Mouse (Mus musculus) G1E (cell line): ENCODE data around the gene Ppp2r5c. TPM values are rescaled to one million over a fixed set of nuclear protein-coding genes. Genes with fewer than 3 reads are reported as not detected.

Source experiments
- ATAC-seq: 2 replicates; pipeline ENCODE4 v1.8.0; 2016; ENCODE audit warnings: mild to moderate bottlenecking; ENCODE audit not compliant: insufficient number of reproducible peaks, poor library complexity, low FRiP score, severe bottlenecking; ENCODE audit errors: extremely low read depth
- DNase-seq: peaks from one replicate; pipeline ENCODE4 v3.0.0; 2012; ENCODE audit warnings: low spot score
- H3K27me3 ChIP-seq: 2 replicates; pipeline ENCODE4 v1.6.1; 2012; ENCODE audit warnings: mild to moderate bottlenecking, low read length, inconsistent platforms; ENCODE audit not compliant: insufficient read depth
- H3K36me3 ChIP-seq: replicated peaks from 2 replicates; pipeline ENCODE3; 2012; ENCODE audit warnings: mild to moderate bottlenecking, inconsistent platforms
- H3K4me1 ChIP-seq: 2 replicates; pipeline ENCODE4 v1.6.1; 2012; ENCODE audit warnings: low read depth, low read length, inconsistent platforms, mixed read lengths; ENCODE audit not compliant: insufficient read depth
- H3K4me3 ChIP-seq: 2 replicates; pipeline ENCODE4 v1.5.1; 2012; ENCODE audit warnings: low read depth, mild to moderate bottlenecking, inconsistent platforms, low read length, moderate library complexity, mixed read lengths
- H3K9me3 ChIP-seq: replicated peaks from 2 replicates; pipeline ENCODE4 v1.6.1; 2012; ENCODE audit warnings: inconsistent platforms
- CTCF ChIP-seq: IDR thresholded peaks from 2 replicates; pipeline ENCODE4 v1.5.1; 2012; ENCODE audit warnings: low read depth, low read length, inconsistent platforms, mixed read lengths
- GATA1 ChIP-seq: IDR thresholded peaks from 2 replicates; pipeline ENCODE4 v1.6.1; 2012; ENCODE audit warnings: borderline replicate concordance, low read length, inconsistent platforms, mixed read lengths
- GATA2 ChIP-seq: IDR thresholded peaks from 2 replicates; pipeline ENCODE4 v1.6.1; 2012; ENCODE audit warnings: low read depth, low read length, inconsistent platforms, borderline replicate concordance
- POLR2AphosphoS5 ChIP-seq: IDR thresholded peaks from 2 replicates; pipeline ENCODE4 v1.6.1; 2012; ENCODE audit warnings: low read depth, low read length, inconsistent platforms; ENCODE audit not compliant: insufficient replicate concordance
- TAL1 ChIP-seq: conservative IDR thresholded peaks from 2 replicates; pipeline ENCODE4 v1.6.1; 2012; ENCODE audit warnings: low read depth, low read length, inconsistent platforms, mixed read lengths
- polyA plus RNA-seq: library from polyadenylated mRNA; stranded (reverse); fragments of >175 nt; gene quantifications from 2 replicates; pipeline ENCODE4 v1.2.3, GENCODE M21; 2012
- total RNA-seq, 2 experiments: library from RNA; stranded (forward) in 1 of 2; stranded (reverse) in 1 of 2; fragments of 200-1000 nt in 1 of 2; fragments of >200 nt in 1 of 2; fragmentation: Nextera tagmentation in 1 of 2; gene quantifications; 2 replicates each; pipeline ENCODE4 v1.2.3; 2014 to 2017

Ppp2r5c gene
- total and polyA plus RNA-seq, 3 experiments, result 30.6 to 282 (median 192) TPM

DNA sequence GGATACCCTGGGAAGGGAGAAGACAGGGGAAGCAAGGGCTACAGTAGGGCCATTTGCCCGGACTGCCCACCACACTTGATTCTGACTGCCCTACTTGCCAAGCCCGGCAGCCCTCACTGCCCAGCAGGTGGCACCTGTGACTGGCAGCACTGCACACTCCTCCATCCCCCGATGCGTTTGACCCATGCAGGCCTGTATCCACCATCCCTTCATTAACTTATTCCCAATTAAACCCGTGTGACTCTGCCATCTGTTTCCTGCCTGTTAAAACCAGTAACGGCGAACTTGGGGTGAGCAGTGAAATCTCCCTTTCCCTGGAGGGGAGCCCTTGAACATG, 9.6 kb upstream of the Ppp2r5c start:
- H3K27me3 ChIP-seq, result peaks cover 26% of the 10 kb centered on the region
- DNase-seq (no peak), ATAC-seq (no peak)
- H3K9me3 ChIP-seq, result peaks cover 12% of the 10 kb centered on the region
- no peak for TF ChIP-seq CTCF
- TF ChIP-seq GATA1, result no peak
- no peak for TF ChIP-seq POLR2AphosphoS5
- no peak for TF ChIP-seq TAL1
- TF ChIP-seq GATA2, result no peak
- H3K36me3 ChIP-seq, result no peaks in the 10 kb centered on the region
- H3K4me1 ChIP-seq, result peaks cover 3% of the 10 kb centered on the region
- H3K4me3 ChIP-seq, result no peak overlapping the region

DNA sequence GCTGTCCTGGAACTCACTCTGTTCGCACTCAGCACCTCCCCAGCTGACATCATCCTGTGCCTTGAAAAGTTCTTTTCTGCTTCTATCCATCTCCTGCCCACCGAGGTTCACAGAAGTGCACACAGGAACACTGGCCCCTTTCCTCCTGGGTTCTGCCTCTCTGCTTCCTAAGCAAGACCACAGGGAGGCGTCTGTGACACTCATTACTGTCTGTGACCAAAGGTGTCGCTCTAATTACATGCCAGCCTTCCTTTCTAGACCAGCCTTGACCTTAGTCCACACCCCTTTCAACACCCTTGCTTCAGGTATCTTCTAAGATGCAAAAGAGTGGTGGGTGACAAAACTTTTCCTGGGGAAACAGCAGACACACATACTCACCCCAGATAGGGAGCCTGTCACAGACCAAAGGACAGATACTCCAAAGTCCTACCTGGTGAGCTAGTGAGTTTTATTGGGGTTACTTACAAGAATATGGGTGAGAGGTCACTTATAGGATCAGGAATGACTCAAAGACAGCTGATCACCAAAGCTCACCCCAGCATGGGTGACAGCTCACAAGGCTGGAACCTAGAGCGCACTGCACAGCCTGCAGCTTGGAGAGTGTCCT, 8.4 kb upstream of the Ppp2r5c start:
- Histone ChIP-seq H3K4me3 (no peak overlapping the region), H3K9me3 (peaks cover 12% of the 10 kb centered on the region)
- peak; percentile 28; the same call in 1 of the 2 replicates for ATAC-seq

DNA sequence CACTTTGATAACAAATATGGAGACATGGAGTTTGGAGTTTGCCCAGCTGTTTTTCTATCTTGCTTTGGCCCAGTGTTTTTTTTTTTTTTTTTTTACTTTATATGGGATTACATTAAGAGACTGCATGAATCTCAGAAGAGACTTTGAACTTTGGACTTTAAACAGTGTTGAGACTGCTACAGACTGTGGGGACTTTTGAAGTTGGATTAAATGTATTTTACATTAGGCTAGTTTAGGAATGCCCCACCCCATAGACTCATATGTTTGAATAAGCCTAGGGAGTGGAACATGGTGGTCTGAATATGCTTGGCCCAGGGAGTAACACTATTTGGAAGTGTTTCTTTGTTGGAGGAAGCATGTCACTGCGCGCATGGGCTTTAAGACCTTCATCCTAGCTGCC, 4.7 kb upstream of the Ppp2r5c start:
- H3K4me1 ChIP-seq, result peaks cover 12% of the 10 kb centered on the region
- DNase-seq (no peak), ATAC-seq (no peak)
- H3K36me3 ChIP-seq, result no peaks in the 10 kb centered on the region
- H3K9me3 ChIP-seq, result peaks cover 12% of the 10 kb centered on the region
- TF ChIP-seq TAL1, result no peak
- TF ChIP-seq GATA2, result no peak
- peaks cover 32% of the 10 kb centered on the region for H3K27me3 ChIP-seq
- H3K4me3 ChIP-seq, result no peak overlapping the region

More for the DNA sequence above, 8.4 kb upstream of the Ppp2r5c start:
- Histone ChIP-seq H3K27me3 (peaks cover 32% of the 10 kb centered on the region), H3K4me1 (peaks cover 3% of the 10 kb centered on the region), H3K36me3 (no peaks in the 10 kb centered on the region)
- TF ChIP-seq GATA1, result no peak
- peak; percentile 23 for TF ChIP-seq CTCF
- no peak for DNase-seq

DNA sequence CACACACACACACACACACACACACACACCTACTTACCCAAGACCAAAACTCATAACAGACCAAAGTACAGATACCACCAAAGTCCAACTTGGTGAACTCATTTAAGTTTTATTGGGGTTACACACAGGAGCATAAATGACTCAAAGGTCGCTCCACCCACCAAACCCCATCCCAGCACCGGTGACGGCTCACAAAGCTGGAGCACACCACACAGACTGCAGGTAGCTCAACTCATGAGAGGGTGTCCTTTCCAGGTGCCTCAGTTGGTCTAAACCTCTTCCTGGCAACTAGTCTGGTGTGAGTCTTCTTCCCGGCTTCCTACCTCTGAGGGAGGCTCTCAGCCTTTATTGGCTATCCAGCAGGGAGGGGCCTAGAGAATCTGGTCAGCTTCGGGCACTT, 2.4 kb upstream of the Ppp2r5c start:
- H3K27me3 ChIP-seq, result peaks cover 25% of the 10 kb centered on the region

DNA sequence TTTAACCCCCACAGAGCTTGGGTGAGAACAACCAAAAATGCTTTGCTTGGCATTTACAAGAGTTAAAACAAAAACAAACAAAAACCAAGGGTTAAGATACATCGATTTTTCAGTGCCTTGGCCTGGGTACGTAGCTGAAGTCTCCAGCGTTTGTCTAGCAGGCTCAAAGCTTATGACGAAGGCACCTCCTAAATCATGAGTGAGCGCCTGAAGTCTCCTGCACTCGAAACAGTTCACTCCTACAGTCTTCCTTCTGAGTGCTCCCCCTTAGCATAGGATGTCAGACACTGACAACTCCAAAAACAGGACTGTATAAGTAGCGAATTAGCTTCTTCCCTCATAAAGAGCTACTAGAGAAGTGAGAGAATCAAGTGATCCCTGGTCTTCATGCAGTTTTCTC, 1.1 kb upstream of the Ppp2r5c start:
- H3K4me3 ChIP-seq, result peak overlapping the region; percentile 82; the same call in 1 of the 2 replicates
- no peak for DNase-seq
- H3K9me3 ChIP-seq, result peaks cover 4% of the 10 kb centered on the region; the same call in 1 of the 2 replicates
- TF ChIP-seq GATA1 (no peak), TAL1 (no peak), GATA2 (no peak), POLR2AphosphoS5 (no peak), CTCF (no peak)
- peaks cover 19% of the 10 kb centered on the region for H3K4me1 ChIP-seq
- H3K27me3 ChIP-seq, result peaks cover 25% of the 10 kb centered on the region
- peaks cover 12% of the 10 kb centered on the region for H3K36me3 ChIP-seq
- ATAC-seq, result no peak

More for the DNA sequence above, 2.4 kb upstream of the Ppp2r5c start:
- no peak overlapping the region for H3K4me3 ChIP-seq
- no peak for TF ChIP-seq GATA1
- TF ChIP-seq TAL1, result no peak
- TF ChIP-seq GATA2, result no peak
- TF ChIP-seq POLR2AphosphoS5, result no peak
- TF ChIP-seq CTCF, result no peak
- peaks cover 19% of the 10 kb centered on the region for H3K4me1 ChIP-seq
- DNase-seq (no peak), ATAC-seq (no peak)
- H3K9me3 ChIP-seq, result peaks cover 11% of the 10 kb centered on the region
- H3K36me3 ChIP-seq, result peaks cover 6% of the 10 kb centered on the region

DNA sequence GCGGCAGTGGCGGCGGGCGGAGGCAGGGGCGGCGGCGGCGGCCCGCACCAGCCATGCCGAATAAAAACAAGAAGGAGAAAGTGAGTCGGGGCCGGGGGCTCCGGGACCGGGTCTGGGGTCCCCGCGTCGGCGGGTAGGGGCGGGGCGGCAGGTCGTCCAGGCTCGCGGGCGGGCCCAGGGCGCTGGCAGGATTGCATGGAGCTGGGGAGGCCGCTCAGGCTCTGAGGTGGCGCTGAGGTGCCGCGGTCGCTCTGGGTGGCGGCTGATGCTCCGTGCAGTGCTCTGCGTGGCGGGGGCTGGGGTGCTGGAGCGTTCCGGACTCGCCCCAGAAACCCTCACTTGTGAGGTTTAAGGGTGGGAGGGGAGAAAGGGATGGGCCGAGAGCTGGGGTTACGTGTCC, 386 bp downstream of the Ppp2r5c start:
- H3K4me1 ChIP-seq, result peaks cover 19% of the 10 kb centered on the region
- peaks cover 25% of the 10 kb centered on the region for H3K27me3 ChIP-seq
- H3K9me3 ChIP-seq, result no peaks in the 10 kb centered on the region
- H3K36me3 ChIP-seq, result peaks cover 19% of the 10 kb centered on the region
- DNase-seq (peak; percentile 68), ATAC-seq (0 out of 2 replicates have a peak, but pooled peaks have one; percentile 5)
- TF ChIP-seq GATA1 (no peak), POLR2AphosphoS5 (no peak), TAL1 (no peak), CTCF (no peak), GATA2 (no peak)
- peak overlapping the region; percentile 82 for H3K4me3 ChIP-seq

DNA sequence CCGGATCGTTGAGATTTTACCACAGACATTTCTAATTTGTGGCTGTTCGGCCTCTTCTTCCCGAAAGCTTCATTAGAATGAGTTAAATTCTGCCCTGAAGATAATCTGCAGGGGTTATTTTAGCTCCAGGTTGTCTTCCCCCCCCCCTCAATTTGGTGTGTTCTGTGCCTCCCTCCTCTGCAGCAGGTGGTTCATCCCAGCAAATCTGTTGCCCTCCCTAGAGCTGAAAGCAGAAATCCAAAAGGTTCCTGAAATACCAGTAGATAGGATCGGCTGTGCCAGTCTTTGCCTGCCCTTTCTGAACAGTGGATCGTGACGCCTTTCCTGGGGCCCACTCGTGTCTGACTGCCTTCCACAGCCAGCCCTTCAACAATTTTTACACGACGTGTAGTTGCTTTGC, 1.8 kb downstream of the Ppp2r5c start:
- peaks cover 17% of the 10 kb centered on the region for H3K27me3 ChIP-seq
- H3K4me1 ChIP-seq, result peaks cover 19% of the 10 kb centered on the region
- peaks cover 19% of the 10 kb centered on the region for H3K36me3 ChIP-seq
- H3K4me3 ChIP-seq, result no peak overlapping the region
- TF ChIP-seq POLR2AphosphoS5 (no peak), GATA1 (no peak)
- no peak for DNase-seq
- H3K9me3 ChIP-seq, result no peaks in the 10 kb centered on the region
- ATAC-seq, result no peak
